17 mouse cellular contexts compared by ENCODE assay signal in genomic region chr1:85732581-85732980, GRCm38 (mm10). TPM values are rescaled to one million over a fixed set of nuclear protein-coding genes. Genes with fewer than 3 reads are reported as not detected.
DNase-seq lines count a peak whose midpoint lies in the region; ATAC-seq and TF ChIP-seq lines count a peak whose summit lies in the region.
"Had no signal": no experiment of that assay in that cellular context is flagged by ENCODE, and none has a peak within 500 bp of the region (broad histone marks: within the 10 kb centered on the region; RNA-seq: fewer than 3 reads in every experiment).

No protein-coding gene starts in this region.

- H3K4me2 ChIP-seq in forebrain, embryonic 11.5 days (ENCODE audit: low read depth, low read length, severe bottlenecking) = no peak overlapping the region
- H3K4me2 ChIP-seq: embryonic facial prominence, embryonic 15.5 days; forebrain, embryonic 13.5 days; hindbrain, embryonic 13.5 days; liver, embryonic 13.5 days; midbrain, embryonic 13.5 days had no signal

- H3K36me3 ChIP-seq in small intestine, adult 2 months (ENCODE audit: control insufficient read depth, insufficient read depth, low read length) = no peaks in the 10 kb centered on the region
- no peaks in the 10 kb centered on the region for H3K36me3 ChIP-seq in forebrain, embryonic 11.5 days (ENCODE audit: control insufficient read depth, insufficient read depth, low read length)
- H3K36me3 ChIP-seq: embryonic facial prominence, embryonic 15.5 days; hindbrain, embryonic 13.5 days; midbrain, embryonic 13.5 days had no signal

- TF ChIP-seq CTCF in small intestine, adult 2 months (IDR thresholded peaks at IDR 0.05; ENCODE audit: extremely low read depth, insufficient read length, insufficient replicate concordance, low read depth, low read length) = no peak

- no peak overlapping the region for H3K9ac ChIP-seq in forebrain, embryonic 11.5 days (ENCODE audit: low read length)
- H3K9ac ChIP-seq: embryonic facial prominence, embryonic 15.5 days; forebrain, embryonic 13.5 days; hindbrain, embryonic 13.5 days; liver, embryonic 13.5 days; midbrain, embryonic 13.5 days had no signal

- H3K9me3 ChIP-seq in forebrain, embryonic 11.5 days (ENCODE audit: control insufficient read depth, low read length) = no peaks in the 10 kb centered on the region
- H3K9me3 ChIP-seq: embryonic facial prominence, embryonic 15.5 days; forebrain, embryonic 13.5 days; hindbrain, embryonic 13.5 days; liver, embryonic 13.5 days; midbrain, embryonic 13.5 days had no signal

- 80% methylated on average over 3 of the region's 3 CpGs for WGBS in small intestine, adult 2 months
- 86% methylated on average over 3 of the region's 3 CpGs for WGBS in forebrain, embryonic 11.5 days

- H3K27ac ChIP-seq in small intestine, adult 2 months (ENCODE audit: insufficient read depth, low read depth, low read length) = 0 out of 2 replicates have a peak overlapping the region, but pooled peaks have one; percentile 13
- H3K27ac ChIP-seq in forebrain, embryonic 11.5 days (ENCODE audit: low read depth, low read length) = no peak overlapping the region
- H3K27ac ChIP-seq: embryonic facial prominence, embryonic 15.5 days; forebrain, embryonic 13.5 days; hindbrain, embryonic 13.5 days; liver, embryonic 13.5 days; midbrain, embryonic 13.5 days had no signal

- peak; percentile 92 for DNase-seq in 416B (ENCODE audit: low read depth)
- DNase-seq in induced T-regulatory cell, adult 2 months (ENCODE audit: low read depth) = peak; percentile 89
- no peak for DNase-seq in right cerebral cortex, adult 2 months (ENCODE audit: low spot score in 2 of 2)
- DNase-seq in kidney, postnatal 10 days = no peak
- DNase-seq in adrenal gland, postnatal 36 days = no peak
- DNase-seq in forebrain, embryonic 11.5 days (ENCODE audit: low spot score) = no peak
- DNase-seq: cerebellum, adult 18-20 months; kidney, adult 11 months; kidney, postnatal 36 days; liver, embryonic 13.5 days; lung, postnatal 14 days had no signal

- no peaks in the 10 kb centered on the region for H3K27me3 ChIP-seq in small intestine, adult 2 months (ENCODE audit: control insufficient read depth, insufficient read depth, low read length)
- no peaks in the 10 kb centered on the region for H3K27me3 ChIP-seq in forebrain, embryonic 11.5 days (ENCODE audit: control insufficient read depth, insufficient read depth, low read length)
- H3K27me3 ChIP-seq: embryonic facial prominence, embryonic 15.5 days; forebrain, embryonic 13.5 days; hindbrain, embryonic 13.5 days; liver, embryonic 13.5 days; midbrain, embryonic 13.5 days had no signal

- no peak for TF ChIP-seq POLR2A in small intestine, adult 2 months (IDR thresholded peaks at IDR 0.05; ENCODE audit: low read depth, low read length)

- H3K4me1 ChIP-seq in small intestine, adult 2 months (ENCODE audit: control insufficient read depth, insufficient read depth, insufficient read length, low read length) = peaks cover 2% of the 10 kb centered on the region; the same call in 1 of the 2 replicates
- H3K4me1 ChIP-seq in forebrain, embryonic 11.5 days (replicated peaks; ENCODE audit: control insufficient read depth, insufficient read depth, low read length) = no peaks in the 10 kb centered on the region
- H3K4me1 ChIP-seq: forebrain, embryonic 13.5 days had no signal

- ATAC-seq in CD4-positive, CD25-positive, alpha-beta regulatory T cell, adult 4 months = peak; percentile 73
- no peak for ATAC-seq in forebrain, embryonic 11.5 days (replicated peaks; ENCODE audit: low FRiP score)
- ATAC-seq: forebrain, embryonic 13.5 days; midbrain, embryonic 13.5 days had no signal

- no peak overlapping the region for H3K4me3 ChIP-seq in small intestine, adult 2 months (ENCODE audit: low read depth, low read length)
- H3K4me3 ChIP-seq in forebrain, embryonic 11.5 days (ENCODE audit: low read depth, low read length) = no peak overlapping the region
- H3K4me3 ChIP-seq: embryonic facial prominence, embryonic 15.5 days; forebrain, embryonic 13.5 days; hindbrain, embryonic 13.5 days; liver, embryonic 13.5 days; midbrain, embryonic 13.5 days had no signal

RNA-seq across cellular contexts. Expression of gene A630001G21Rik, which starts 45.9 kb away (rescaled TPM):
- 10 to 100 TPM; 43.4 to 55.8 TPM for polyA plus RNA-seq in CD4-positive, CD25-positive, alpha-beta regulatory T cell, adult 4 months (2017; shearing (Covaris generic))
- polyA plus RNA-seq in small intestine, adult 2 months (2012; rRNA removed) = 0.47 and 1.2 TPM in 2 replicates
- total RNA-seq in adrenal gland, postnatal 36 days (2021) = under 1 TPM; 0.56 to 0.86 TPM
- polyA plus RNA-seq in forebrain, embryonic 11.5 days (2014; fragmentation: Nextera tagmentation; extraction: Ambion mirVana) = 1.0 and 1.3 TPM in 2 replicates

Comparison
In these comparisons a context has a peak if more than half of its experiments do, and no peak if none do; other contexts are left out.
1. DNase-seq: peak in 416B (single experiment) and induced T-regulatory cell, adult 2 months (single experiment); none in right cerebral cortex, adult 2 months (0 of 2), kidney, postnatal 10 days (single experiment), adrenal gland, postnatal 36 days (0 of 2) and forebrain, embryonic 11.5 days (single experiment).
2. RNA of gene A630001G21Rik, which starts 45.9 kb away (polyA plus RNA-seq): 43.4 to 55.8 TPM in CD4-positive, CD25-positive, alpha-beta regulatory T cell, adult 4 months; 1.0 to 1.3 TPM in forebrain, embryonic 11.5 days and 0.47 to 1.2 TPM in small intestine, adult 2 months; every median in the first group is over 10 times any median in the second.